Mouse (Mus musculus): ENCODE data around the gene Ehmt2.

DNA sequence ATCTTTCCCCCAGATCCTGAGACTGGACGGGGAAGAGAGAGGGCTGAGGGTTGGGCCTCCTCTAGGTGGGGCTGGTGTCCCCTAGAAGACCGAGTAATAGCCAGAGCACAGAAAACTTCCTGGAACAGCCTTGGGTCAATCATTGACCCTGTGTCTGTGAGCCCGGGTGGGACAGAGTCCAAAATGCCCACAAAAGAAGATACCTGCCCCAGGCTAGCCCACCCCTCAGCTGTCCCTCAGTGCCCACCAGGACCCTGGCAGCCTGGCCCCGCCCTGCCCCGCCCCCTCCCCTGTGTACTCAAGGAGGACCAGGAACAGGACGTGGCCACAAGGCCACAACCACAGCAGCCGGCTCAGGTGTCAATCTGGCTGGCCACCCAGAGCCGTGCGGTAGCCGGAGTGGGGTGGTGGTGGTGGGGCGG lies 17.2 kb downstream of the Ehmt2 start:
- no peak for TF ChIP-seq POLR2A (IDR thresholded peaks at IDR 0.05; ENCODE audit: control insufficient read depth, extremely low read depth, insufficient read depth, low read length, poor library complexity)
- TF ChIP-seq CTCF (IDR thresholded peaks at IDR 0.05; ENCODE audit: borderline replicate concordance, control insufficient read depth, extremely low read depth, insufficient read depth, low read length, poor library complexity) = no peak
